ENCODE assay signal across 8 mouse cellular contexts in the genomic region with DNA sequence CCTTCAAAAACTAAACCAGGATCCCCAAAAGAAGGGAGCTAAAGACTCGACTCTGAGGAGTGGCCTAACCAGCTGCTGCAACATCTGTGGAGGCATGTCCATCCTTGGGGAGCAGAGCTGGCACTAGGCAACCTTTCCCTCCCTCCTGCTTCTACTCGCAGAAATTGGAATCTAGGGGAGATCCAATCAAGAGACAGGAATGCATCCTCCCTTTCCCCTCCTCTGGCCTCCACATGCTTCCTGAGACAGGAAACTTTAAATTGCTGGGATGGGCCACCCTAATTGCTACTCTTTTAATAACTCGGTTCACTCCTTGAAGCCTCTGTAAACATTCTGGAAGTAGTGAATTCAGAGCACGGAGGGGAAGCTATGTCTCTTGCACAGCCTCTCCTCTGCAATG.
A peak's percentile ranks its signal among the peaks of the same experiment; 100 is the strongest.
DNase-seq lines count a peak whose midpoint lies in the region; ATAC-seq and TF ChIP-seq lines count a peak whose summit lies in the region.
"Had no signal": no experiment of that assay in that cellular context is flagged by ENCODE, and none has a peak within 500 bp of the region (broad histone marks: within the 10 kb centered on the region; RNA-seq: fewer than 3 reads in every experiment).

No protein-coding gene starts in this region.

- TF ChIP-seq CTCF in lung, postnatal 0 days (IDR thresholded peaks at IDR 0.05) = no peak

- peak; percentile 58; the same call in 1 of the 2 replicates for ATAC-seq in lung, postnatal 0 days
- ATAC-seq in intestine, embryonic 16.5 days = peak; percentile 75

- H3K27ac ChIP-seq in lung, postnatal 0 days (ENCODE audit: low read length) = 0 out of 2 replicates have a peak overlapping the region, but pooled peaks have one; percentile 4
- peak overlapping the region; percentile 54 for H3K27ac ChIP-seq in intestine, embryonic 16.5 days (ENCODE audit: low read length)

- intact Hi-C loops in left cerebral cortex, postnatal 36 days (cut with DNase I) = no loop called here

- H3K4me3 ChIP-seq in lung, postnatal 0 days (ENCODE audit: low read depth, low read length) = no peak overlapping the region
- no peak overlapping the region for H3K4me3 ChIP-seq in intestine, embryonic 16.5 days (ENCODE audit: low read length)

- no peaks in the 10 kb centered on the region for H3K36me3 ChIP-seq in lung, postnatal 0 days (ENCODE audit: insufficient read depth, low read length)
- H3K36me3 ChIP-seq in intestine, embryonic 16.5 days (ENCODE audit: control insufficient read depth, insufficient read depth, low read length) = no peaks in the 10 kb centered on the region
- H3K36me3 ChIP-seq: G1E had no signal

- H3K4me2 ChIP-seq in lung, postnatal 0 days (replicated peaks; ENCODE audit: low read depth, low read length) = no peak overlapping the region
- H3K4me2 ChIP-seq in intestine, embryonic 16.5 days (ENCODE audit: low read depth, low read length) = no peak overlapping the region

- 18% methylated on average over 4 of the region's 4 CpGs for WGBS in lung, postnatal 0 days
- WGBS in intestine, embryonic 16.5 days = 6% methylated on average over 4 of the region's 4 CpGs

- no peaks in the 10 kb centered on the region for H3K27me3 ChIP-seq in lung, postnatal 0 days (replicated peaks; ENCODE audit: insufficient read depth, low read length)
- H3K27me3 ChIP-seq in intestine, embryonic 16.5 days (replicated peaks; ENCODE audit: control insufficient read depth, insufficient read depth, low read length) = no peaks in the 10 kb centered on the region

- no peaks in the 10 kb centered on the region; the same call in 1 of the 2 replicates for H3K4me1 ChIP-seq in lung, postnatal 0 days (ENCODE audit: insufficient read depth, low read depth, low read length)
- peaks cover 11% of the 10 kb centered on the region; the same call in 1 of the 2 replicates for H3K4me1 ChIP-seq in intestine, embryonic 16.5 days (ENCODE audit: control insufficient read depth, insufficient read depth, low read length)

- no peaks in the 10 kb centered on the region for H3K9me3 ChIP-seq in lung, postnatal 0 days (ENCODE audit: low read length)
- H3K9me3 ChIP-seq in intestine, embryonic 16.5 days (ENCODE audit: control insufficient read depth, low read length) = no peaks in the 10 kb centered on the region

- peak; percentile 28; the same call in 1 of the 2 replicates for TF ChIP-seq EP300 in lung, postnatal 0 days (IDR thresholded peaks at IDR 0.05)

- no peak overlapping the region for H3K9ac ChIP-seq in lung, postnatal 0 days (replicated peaks; ENCODE audit: low read depth)
- no peak overlapping the region for H3K9ac ChIP-seq in intestine, embryonic 16.5 days (ENCODE audit: low read depth, low read length)

- peak; percentile 25 for DNase-seq in lung, postnatal 0 days (ENCODE audit: low spot score)
- no peak for DNase-seq in lung, adult 18-20 months
- peak; percentile 23 for DNase-seq in forelimb bud, embryonic 11.5 days (ENCODE audit: low read depth, low spot score)
- DNase-seq in frontal cortex, postnatal 36 days (ENCODE audit: low spot score in 2 of 2) = no peak
- DNase-seq in left cerebral cortex, postnatal 36 days (ENCODE audit: low spot score in 2 of 2) = no peak
- DNase-seq in left cerebral cortex, adult 8-10 months (ENCODE audit: low spot score in 2 of 2) = no peak

Comparison
In these comparisons a context has a peak if more than half of its experiments do, and no peak if none do; other contexts are left out.
1. DNase-seq: peak in lung, postnatal 0 days (single experiment) and forelimb bud, embryonic 11.5 days (single experiment); none in lung, adult 18-20 months (0 of 2), frontal cortex, postnatal 36 days (0 of 2), left cerebral cortex, postnatal 36 days (0 of 2) and left cerebral cortex, adult 8-10 months (0 of 2).